Mouse (Mus musculus) hindbrain, embryonic 14.5 days (tissue): ENCODE measurements around the gene Sobp. TPM values are rescaled to one million over a fixed set of nuclear protein-coding genes. Genes with fewer than 3 reads are reported as not detected.

Experiments used
- ATAC-seq: fragments of 200-750 bp; cut with Nextera tagmentation; 2 replicates; pipeline ENCODE4 v1.8.0; 2017; ENCODE audit warnings: moderate number of reproducible peaks, mild to moderate bottlenecking, moderate TSS enrichment, moderate library complexity; ENCODE audit not compliant: low FRiP score
- DNase-seq: peaks from one replicate; pipeline ENCODE4 v3.0.0-alpha.2; 2015; ENCODE audit warnings: low spot score
- H3K27ac ChIP-seq: fragments of 300-500 bp; sonication (generic); 2 replicates; pipeline ENCODE4 v1.5.1; 2014; ENCODE audit warnings: mild to moderate bottlenecking, moderate library complexity
- H3K27me3 ChIP-seq: fragments of 300-500 bp; sonication (generic); 2 replicates; pipeline ENCODE4 v1.6.1; 2014; ENCODE audit warnings: mild to moderate bottlenecking, low read length, mixed read lengths; ENCODE audit not compliant: control insufficient read depth, insufficient read depth
- H3K36me3 ChIP-seq: fragments of 300-500 bp; sonication (generic); replicated peaks from 2 replicates; pipeline ENCODE4 v1.6.1; 2014; ENCODE audit not compliant: control insufficient read depth, insufficient read depth
- H3K4me1 ChIP-seq: fragments of 300-500 bp; sonication (generic); replicated peaks from 2 replicates; pipeline ENCODE4 v1.6.1; 2014; ENCODE audit warnings: antibody characterized with exemption, low read length, mixed read lengths; ENCODE audit not compliant: control insufficient read depth, insufficient read depth
- H3K4me2 ChIP-seq: fragments of 300-500 bp; sonication (generic); replicated peaks from 2 replicates; pipeline ENCODE4 v1.6.1; 2014; ENCODE audit warnings: mild to moderate bottlenecking, moderate library complexity
- H3K4me3 ChIP-seq: fragments of 300-500 bp; sonication (generic); replicated peaks from 2 replicates; pipeline ENCODE4 v1.5.1; 2014; ENCODE audit warnings: mild to moderate bottlenecking, low read length
- H3K9ac ChIP-seq: fragments of 300-500 bp; sonication (generic); 2 replicates; pipeline ENCODE4 v1.6.1; 2014
- H3K9me3 ChIP-seq: fragments of 300-500 bp; sonication (generic); 2 replicates; pipeline ENCODE4 v1.6.1; 2016; ENCODE audit warnings: low read length; ENCODE audit not compliant: control insufficient read depth
- WGBS: fragments of 180-500 bp; shearing (Covaris S2); extraction: QIAGEN DNeasy Blood & Tissue Kit; methylation state at CpG from one replicate; pipeline ENCODE4 v1.1.7; 2014; 5-methylcytosine and 5-hydroxymethylcytosine counted together
- polyA plus RNA-seq: library from polyadenylated mRNA; unstranded; fragments of >200 nt; fragmentation: Nextera tagmentation; extraction: Ambion mirVana; gene quantifications from 2 replicates; pipeline ENCODE4 v1.2.1, GENCODE M21; 2014

The Sobp gene
- polyA plus RNA-seq, 1 experiment from 2014 or later: 16.0 TPM

GRCm38 (mm10) chr10:43106196-43106595 is 68.1 kb downstream of the Sobp start:
- Histone ChIP-seq H3K36me3 (no peaks in the 10 kb centered on the region), H3K4me2 (no peak overlapping the region), H3K27ac (peak overlapping the region; percentile 58), H3K9ac (no peak overlapping the region), H3K4me1 (peaks cover 42% of the 10 kb centered on the region), H3K9me3 (no peaks in the 10 kb centered on the region), H3K4me3 (no peak overlapping the region), H3K27me3 (no peaks in the 10 kb centered on the region)
- DNase-seq: peak; percentile 53
- ATAC-seq: peak; percentile 78
- WGBS: 13% methylated on average over 7 of the region's 7 CpGs

GRCm38 (mm10) chr10:43100513-43100912 is 73.8 kb downstream of the Sobp start:
- Histone ChIP-seq H3K27ac (no peak overlapping the region), H3K36me3 (no peaks in the 10 kb centered on the region), H3K27me3 (no peaks in the 10 kb centered on the region), H3K9me3 (no peaks in the 10 kb centered on the region), H3K4me2 (no peak overlapping the region), H3K4me1 (peaks cover 56% of the 10 kb centered on the region), H3K9ac (no peak overlapping the region), H3K4me3 (no peak overlapping the region)
- DNase-seq: no peak
- no peak for ATAC-seq
- WGBS: 31% methylated on average over 5 of the region's 5 CpGs

- DNase-seq (no peak), ATAC-seq (no peak)
- Histone ChIP-seq H3K27ac (no peak overlapping the region), H3K9ac (no peak overlapping the region), H3K4me3 (no peak overlapping the region), H3K9me3 (no peaks in the 10 kb centered on the region), H3K36me3 (no peaks in the 10 kb centered on the region), H3K27me3 (no peaks in the 10 kb centered on the region), H3K4me2 (no peak overlapping the region), H3K4me1 (peaks cover 65% of the 10 kb centered on the region)
- 57% methylated on average over 6 of the region's 6 CpGs for WGBS
These were observed 75.1 kb downstream of the Sobp start for GRCm38 (mm10) chr10:43099229-43099628.

- no peak overlapping the region for H3K4me2 ChIP-seq
- peak overlapping the region; percentile 10; the same call in 1 of the 2 replicates for H3K27ac ChIP-seq
- H3K9me3 ChIP-seq: no peaks in the 10 kb centered on the region
- DNase-seq (no peak), ATAC-seq (no peak)
- no peak overlapping the region for H3K9ac ChIP-seq
- H3K36me3 ChIP-seq: no peaks in the 10 kb centered on the region
- no peak overlapping the region for H3K4me3 ChIP-seq
- 31% methylated on average over 8 of the region's 8 CpGs for WGBS
- H3K27me3 ChIP-seq: no peaks in the 10 kb centered on the region
- H3K4me1 ChIP-seq: peaks cover 64% of the 10 kb centered on the region
These were observed 76.6 kb downstream of the Sobp start for GRCm38 (mm10) chr10:43097755-43098154.

- no peak for DNase-seq
- peaks cover 66% of the 10 kb centered on the region for H3K4me1 ChIP-seq
- WGBS: 80% methylated on average over 4 of the region's 4 CpGs
- H3K4me3 ChIP-seq: no peak overlapping the region
- H3K9ac ChIP-seq: no peak overlapping the region
- no peaks in the 10 kb centered on the region for H3K9me3 ChIP-seq
- ATAC-seq: no peak
- H3K27me3 ChIP-seq: no peaks in the 10 kb centered on the region
- H3K36me3 ChIP-seq: no peaks in the 10 kb centered on the region
- no peak overlapping the region for H3K27ac ChIP-seq
- no peak overlapping the region for H3K4me2 ChIP-seq
These were observed 77.7 kb downstream of the Sobp start for GRCm38 (mm10) chr10:43096614-43097013.

- H3K9ac ChIP-seq: no peak overlapping the region
- H3K4me3 ChIP-seq: no peak overlapping the region
- no peak for DNase-seq
- H3K4me1 ChIP-seq: peaks cover 55% of the 10 kb centered on the region
- H3K27me3 ChIP-seq: no peaks in the 10 kb centered on the region
- H3K36me3 ChIP-seq: no peaks in the 10 kb centered on the region
- WGBS: 16% methylated on average over 5 of the region's 5 CpGs
- no peak overlapping the region for H3K4me2 ChIP-seq
- ATAC-seq: no peak
- H3K9me3 ChIP-seq: no peaks in the 10 kb centered on the region
- H3K27ac ChIP-seq: no peak overlapping the region
These were observed 79.8 kb downstream of the Sobp start for GRCm38 (mm10) chr10:43094537-43094936.

- H3K9ac ChIP-seq: no peak overlapping the region
- no peak overlapping the region for H3K4me3 ChIP-seq
- no peak overlapping the region for H3K27ac ChIP-seq
- no peak for ATAC-seq
- no peak for DNase-seq
- 80% methylated on average over 10 of the region's 10 CpGs for WGBS
- no peak overlapping the region for H3K4me2 ChIP-seq
- H3K4me1 ChIP-seq: peaks cover 55% of the 10 kb centered on the region
- no peaks in the 10 kb centered on the region for H3K27me3 ChIP-seq
- peaks cover 6% of the 10 kb centered on the region; the same call in 1 of the 2 replicates for H3K36me3 ChIP-seq
- no peaks in the 10 kb centered on the region for H3K9me3 ChIP-seq
These were observed 80.9 kb downstream of the Sobp start for GRCm38 (mm10) chr10:43093440-43093839.

GRCm38 (mm10) chr10:43090040-43090439 is 84.3 kb downstream of the Sobp start:
- DNase-seq: no peak
- WGBS: 45% methylated on average over 3 of the region's 3 CpGs

GRCm38 (mm10) chr10:43087421-43087820 is 86.9 kb downstream of the Sobp start:
- peaks cover 24% of the 10 kb centered on the region for H3K4me1 ChIP-seq
- ATAC-seq: no peak
- 43% methylated on average over 2 of the region's 2 CpGs for WGBS

More at GRCm38 (mm10) chr10:43090040-43090439, 84.3 kb downstream of the Sobp start:
- Histone ChIP-seq H3K4me3 (no peak overlapping the region), H3K36me3 (peaks cover 22% of the 10 kb centered on the region; the same call in 1 of the 2 replicates), H3K9ac (no peak overlapping the region), H3K27ac (no peak overlapping the region), H3K9me3 (no peaks in the 10 kb centered on the region), H3K27me3 (no peaks in the 10 kb centered on the region), H3K4me2 (no peak overlapping the region), H3K4me1 (peaks cover 31% of the 10 kb centered on the region)
- ATAC-seq: no peak

GRCm38 (mm10) chr10:43086888-43087287 is 87.4 kb downstream of the Sobp start:
- Histone ChIP-seq H3K4me3 (no peak overlapping the region), H3K4me1 (peaks cover 20% of the 10 kb centered on the region), H3K9me3 (no peaks in the 10 kb centered on the region), H3K9ac (no peak overlapping the region), H3K27ac (no peak overlapping the region), H3K27me3 (no peaks in the 10 kb centered on the region), H3K4me2 (no peak overlapping the region), H3K36me3 (peaks cover 22% of the 10 kb centered on the region; the same call in 1 of the 2 replicates)
- DNase-seq (no peak), ATAC-seq (no peak)
- WGBS: 56% methylated on average over 6 of the region's 6 CpGs

More at GRCm38 (mm10) chr10:43087421-43087820, 86.9 kb downstream of the Sobp start:
- H3K4me3 ChIP-seq: no peak overlapping the region
- no peak overlapping the region for H3K9ac ChIP-seq
- DNase-seq: no peak
- no peaks in the 10 kb centered on the region for H3K9me3 ChIP-seq
- no peak overlapping the region for H3K27ac ChIP-seq
- H3K4me2 ChIP-seq: no peak overlapping the region
- H3K27me3 ChIP-seq: no peaks in the 10 kb centered on the region
- peaks cover 22% of the 10 kb centered on the region; the same call in 1 of the 2 replicates for H3K36me3 ChIP-seq
